Mouse (Mus musculus) testis, adult 2 months (tissue): ENCODE results near the gene Tmem87b. TPM values are rescaled to one million over a fixed set of nuclear protein-coding genes. Genes with fewer than 3 reads are reported as not detected.

Experiments
- H3K27ac ChIP-seq: fragments of 200-500 bp; 2 replicates; pipeline ENCODE4 v1.5.1; 2012; ENCODE audit warnings: low read depth, low read length; ENCODE audit not compliant: control insufficient read depth, insufficient read depth
- H3K27me3 ChIP-seq: fragments of 200-500 bp; 2 replicates; pipeline ENCODE4 v1.6.1; 2012; ENCODE audit warnings: mild to moderate bottlenecking, low read length, moderate library complexity; ENCODE audit not compliant: control insufficient read depth, insufficient read depth
- H3K36me3 ChIP-seq: fragments of 200-500 bp; 2 replicates; pipeline ENCODE4 v1.6.1; 2012; ENCODE audit warnings: mild to moderate bottlenecking, low read length; ENCODE audit not compliant: control insufficient read depth, insufficient read depth
- H3K4me1 ChIP-seq: fragments of 200-500 bp; 2 replicates; pipeline ENCODE4 v1.6.1; 2012; ENCODE audit warnings: low read length; ENCODE audit not compliant: control insufficient read depth, insufficient read depth
- H3K4me3 ChIP-seq: fragments of 200-500 bp; 2 replicates; pipeline ENCODE4 v1.5.1; 2012; ENCODE audit warnings: low read depth, mild to moderate bottlenecking, low read length, moderate library complexity, mixed read lengths; ENCODE audit not compliant: control insufficient read depth
- CTCF ChIP-seq: fragments of 200-500 bp; IDR thresholded peaks from 2 replicates; pipeline ENCODE4 v1.5.1; 2012; ENCODE audit warnings: low read depth, mild to moderate bottlenecking, inconsistent platforms, low read length, moderate library complexity; ENCODE audit not compliant: control insufficient read depth, insufficient read depth, insufficient replicate concordance
- POLR2A ChIP-seq: fragments of 200-500 bp; IDR thresholded peaks from 2 replicates; pipeline ENCODE4 v1.6.1; 2012; ENCODE audit warnings: low read depth, mild to moderate bottlenecking, inconsistent platforms, low read length, moderate library complexity; ENCODE audit not compliant: control insufficient read depth
- polyA plus RNA-seq: library from polyadenylated mRNA; depleted of rRNA; stranded (reverse); fragments of >200 nt; gene quantifications from 2 replicates; pipeline ENCODE4 v1.2.3, GENCODE M21; 2012; rRNA removed

Tmem87b gene
- polyA plus RNA-seq, 1 experiment: 6.5 TPM

- Histone ChIP-seq H3K27me3 (no peaks in the 10 kb centered on the region), H3K4me1 (no peaks in the 10 kb centered on the region), H3K36me3 (no peaks in the 10 kb centered on the region), H3K4me3 (no peak overlapping the region), H3K27ac (no peak overlapping the region)
- TF ChIP-seq POLR2A (no peak), CTCF (no peak)
These were observed 70.1 kb downstream of the Tmem87b start for GRCm38 (mm10) chr2:128887866-128888550.

- TF ChIP-seq CTCF (peak; percentile 8; the same call in 1 of the 2 replicates), POLR2A (no peak)
- no peaks in the 10 kb centered on the region for H3K4me1 ChIP-seq
- no peaks in the 10 kb centered on the region for H3K27me3 ChIP-seq
- H3K4me3 ChIP-seq: no peak overlapping the region
- no peak overlapping the region for H3K27ac ChIP-seq
- no peaks in the 10 kb centered on the region for H3K36me3 ChIP-seq
These were observed 72.9 kb downstream of the Tmem87b start for GRCm38 (mm10) chr2:128890661-128891335.

- H3K4me1 ChIP-seq: no peaks in the 10 kb centered on the region
- H3K27me3 ChIP-seq: no peaks in the 10 kb centered on the region
- H3K27ac ChIP-seq: no peak overlapping the region
- TF ChIP-seq POLR2A: no peak
- no peak for TF ChIP-seq CTCF
- H3K4me3 ChIP-seq: peak overlapping the region; percentile 9; the same call in 1 of the 2 replicates
- no peaks in the 10 kb centered on the region for H3K36me3 ChIP-seq
These were observed 74.3 kb downstream of the Tmem87b start for GRCm38 (mm10) chr2:128892180-128892721.

GRCm38 (mm10) chr2:128902843-128903242 is 84.9 kb downstream of the Tmem87b start:
- Histone ChIP-seq H3K27ac (no peak overlapping the region), H3K4me3 (no peak overlapping the region), H3K4me1 (no peaks in the 10 kb centered on the region), H3K27me3 (no peaks in the 10 kb centered on the region), H3K36me3 (no peaks in the 10 kb centered on the region)
- TF ChIP-seq CTCF: no peak
- no peak for TF ChIP-seq POLR2A

- Histone ChIP-seq H3K27me3 (no peaks in the 10 kb centered on the region), H3K36me3 (no peaks in the 10 kb centered on the region), H3K4me3 (no peak overlapping the region), H3K4me1 (no peaks in the 10 kb centered on the region), H3K27ac (no peak overlapping the region)
- no peak for TF ChIP-seq CTCF
- TF ChIP-seq POLR2A: no peak
These were observed 85.7 kb downstream of the Tmem87b start for GRCm38 (mm10) chr2:128903661-128904060.

Other genes starting within 250 kb of the Tmem87b start
- gene Spdye4c, start 226.9 kb upstream of the Tmem87b start, polyA plus RNA-seq: 21.8 and 23.5 TPM in 2 replicates
- 29.5 and 29.9 TPM in 2 replicates for gene Anapc1, start 130.7 kb upstream of the Tmem87b start, polyA plus RNA-seq
- 1.8 and 2.2 TPM in 2 replicates for gene Mertk, start 119.2 kb upstream of the Tmem87b start, polyA plus RNA-seq
- gene Fbln7, start 44.9 kb downstream of the Tmem87b start, polyA plus RNA-seq: 0.20 and 0.37 TPM in 2 replicates
- gene Zc3h8, start 126.0 kb downstream of the Tmem87b start, polyA plus RNA-seq: 4.5 and 5.1 TPM in 2 replicates
- 2.5 and 3.1 TPM in 2 replicates for gene Zc3h6, start 149.3 kb downstream of the Tmem87b start, polyA plus RNA-seq
- gene Gm10762, start 149.6 kb downstream of the Tmem87b start, polyA plus RNA-seq: 29.2 and 34.2 TPM in 2 replicates
- 1.6 and 1.7 TPM in 2 replicates for gene Vinac1, start 230.1 kb downstream of the Tmem87b start, polyA plus RNA-seq
- 0.43 and 0.54 TPM in 2 replicates for gene Ttl, start 247.8 kb downstream of the Tmem87b start, polyA plus RNA-seq